ENCODE assay signal across 15 mouse cellular contexts in the genomic region with DNA sequence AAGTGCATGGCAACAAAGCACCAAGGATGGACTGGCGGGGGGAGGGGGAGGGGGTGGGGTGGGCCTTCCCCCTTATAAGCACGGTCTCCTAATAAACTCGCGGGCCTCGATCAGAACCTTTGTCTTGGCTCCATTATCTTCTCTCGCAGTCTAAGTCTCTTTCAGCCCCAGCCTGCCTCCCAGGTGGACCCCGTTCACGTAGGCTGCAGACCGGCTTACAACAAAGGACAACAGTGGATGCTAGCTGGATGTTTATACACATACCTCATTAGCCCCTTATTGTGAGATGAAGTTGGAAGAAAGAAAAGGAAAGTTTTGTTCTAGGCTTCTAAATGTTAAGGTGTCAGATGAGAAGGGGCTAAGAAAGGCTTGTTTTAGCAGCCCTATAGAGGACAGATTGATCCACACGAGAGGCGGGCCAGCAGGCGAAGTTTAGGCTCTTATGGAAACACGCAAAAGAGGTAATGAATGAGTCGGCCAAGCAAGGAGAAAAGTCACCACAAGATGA.
DNase-seq lines count a peak whose midpoint lies in the region; ATAC-seq and TF ChIP-seq lines count a peak whose summit lies in the region.
"Had no signal": no experiment of that assay in that cellular context is flagged by ENCODE, and none has a peak within 500 bp of the region (broad histone marks: within the 10 kb centered on the region; RNA-seq: fewer than 3 reads in every experiment).

No protein-coding gene starts in this region.

- DNase-seq in neural tube, embryonic 11.5 days (ENCODE audit: low spot score): no peak
- DNase-seq in neural tube, embryonic 10.5 days (ENCODE audit: extremely low spot score, low spot score): no peak
- DNase-seq in forebrain, postnatal 0 days: no peak
- DNase-seq in midbrain, embryonic 10.5 days (ENCODE audit: low spot score): peak; percentile 42
- DNase-seq in layer of hippocampus, adult 8-10 months (ENCODE audit: low spot score in 2 of 2): no peak
- DNase-seq in spleen, postnatal 14 days (ENCODE audit: low spot score in 2 of 2): no peak
- no peak for DNase-seq in right cerebral cortex, adult 2 months (ENCODE audit: low spot score in 2 of 2)
- no peak for DNase-seq in cerebellum, adult 9-11 months
- DNase-seq: cerebellum, postnatal 10 days; gastrocnemius, postnatal 25 days; liver; lung, postnatal 14 days; thymus, adult 18-20 months had no signal

- H3K9me3 ChIP-seq in neural tube, embryonic 11.5 days (ENCODE audit: control insufficient read depth, low read length): no peaks in the 10 kb centered on the region
- H3K9me3 ChIP-seq in forebrain, postnatal 0 days (ENCODE audit: low read length): no peaks in the 10 kb centered on the region
- H3K9me3 ChIP-seq in midbrain, embryonic 10.5 days (replicated peaks): no peaks in the 10 kb centered on the region

- no peak overlapping the region; the same call in 1 of the 2 replicates for H3K9ac ChIP-seq in neural tube, embryonic 11.5 days (ENCODE audit: low read length)
- no peak overlapping the region for H3K9ac ChIP-seq in forebrain, postnatal 0 days

- ATAC-seq in neural tube, embryonic 11.5 days (ENCODE audit: insufficient read depth, low FRiP score, low TSS enrichment): 0 out of 2 replicates have a peak, but pooled peaks have one; percentile 23
- no peak for ATAC-seq in forebrain, postnatal 0 days
- ATAC-seq: activated CD4-positive, CD25-positive, alpha-beta regulatory T cell, adult 4 months; intestine, postnatal 0 days had no signal

- peak overlapping the region; percentile 28 for H3K4me2 ChIP-seq in neural tube, embryonic 11.5 days (ENCODE audit: low read depth)
- peak overlapping the region; percentile 29 for H3K4me2 ChIP-seq in forebrain, postnatal 0 days (ENCODE audit: low read depth)

- no peak overlapping the region for H3K27ac ChIP-seq in neural tube, embryonic 11.5 days (ENCODE audit: low read depth, low read length)
- H3K27ac ChIP-seq in forebrain, postnatal 0 days (ENCODE audit: low read depth, low read length): no peak overlapping the region
- no peak overlapping the region for H3K27ac ChIP-seq in midbrain, embryonic 10.5 days (replicated peaks)

- H3K36me3 ChIP-seq in neural tube, embryonic 11.5 days (ENCODE audit: control insufficient read depth, insufficient read depth, low read length): no peaks in the 10 kb centered on the region
- no peaks in the 10 kb centered on the region for H3K36me3 ChIP-seq in forebrain, postnatal 0 days (ENCODE audit: insufficient read depth)
- no peaks in the 10 kb centered on the region for H3K36me3 ChIP-seq in midbrain, embryonic 10.5 days

- no peaks in the 10 kb centered on the region for H3K4me1 ChIP-seq in neural tube, embryonic 11.5 days (ENCODE audit: control insufficient read depth, insufficient read depth, low read length)
- no peaks in the 10 kb centered on the region for H3K4me1 ChIP-seq in forebrain, postnatal 0 days (ENCODE audit: insufficient read depth)
- peaks cover 10% of the 10 kb centered on the region for H3K4me1 ChIP-seq in midbrain, embryonic 10.5 days

- H3K27me3 ChIP-seq in neural tube, embryonic 11.5 days (ENCODE audit: control insufficient read depth, insufficient read depth, low read length): no peaks in the 10 kb centered on the region
- no peaks in the 10 kb centered on the region for H3K27me3 ChIP-seq in forebrain, postnatal 0 days (ENCODE audit: insufficient read depth, low read length)
- H3K27me3 ChIP-seq in midbrain, embryonic 10.5 days (ENCODE audit: low read depth, poor library complexity, severe bottlenecking): no peaks in the 10 kb centered on the region

- WGBS in neural tube, embryonic 11.5 days: 40% methylated on average over 14 of the region's 14 CpGs
- WGBS in forebrain, postnatal 0 days: 18% methylated on average over 14 of the region's 14 CpGs
- 35% methylated on average over 14 of the region's 14 CpGs for WGBS in midbrain, embryonic 10.5 days

- no peak for TF ChIP-seq CTCF in forebrain, postnatal 0 days (IDR thresholded peaks at IDR 0.05; ENCODE audit: low read depth)

- H3K4me3 ChIP-seq in neural tube, embryonic 11.5 days (ENCODE audit: low read depth, low read length): no peak overlapping the region
- no peak overlapping the region for H3K4me3 ChIP-seq in forebrain, postnatal 0 days (ENCODE audit: low read depth, low read length)
- H3K4me3 ChIP-seq in midbrain, embryonic 10.5 days: peak overlapping the region; percentile 36
